ENCODE assay signal across 8 mouse cellular contexts in genomic region chr2:91264711-91265681, GRCm38 (mm10). TPM values are rescaled to one million over a fixed set of nuclear protein-coding genes. Genes with fewer than 3 reads are reported as not detected.
DNase-seq lines count a peak whose midpoint lies in the region; ATAC-seq lines count a peak whose summit lies in the region.

Gene Arfgap2 (plus strand): TSS chr2:91264974.

- 2% methylated on average over 71 of the region's 72 CpGs for WGBS in hindbrain, embryonic 16.5 days
- WGBS in macrophage (ENCODE audit: missing documents) = 2% methylated on average over 70 of the region's 72 CpGs

- H3K27ac ChIP-seq in hindbrain, embryonic 16.5 days (ENCODE audit: low read depth, low read length) = peak within 1 kb of the TSS; percentile 95
- H3K27ac ChIP-seq in macrophage = peak within 1 kb of the TSS; percentile 85

- H3K79me2 ChIP-seq in macrophage (ENCODE audit: inconsistent target) = peaks cover 44% of the 10 kb centered on the region

- peak within 1 kb of the TSS; percentile 81 for H3K4me3 ChIP-seq in hindbrain, embryonic 16.5 days (ENCODE audit: low read length)
- H3K4me3 ChIP-seq in macrophage (ENCODE audit: inconsistent target) = peak within 1 kb of the TSS; percentile 98

- peak; percentile 85 for DNase-seq in WW6 (ENCODE audit: low read depth, low spot score)
- DNase-seq in cerebellum, postnatal 4 days (ENCODE audit: low spot score in 2 of 2) = peak; percentile 96 to 98
- DNase-seq in gastrocnemius, adult 18-20 months (ENCODE audit: low spot score) = peak; percentile 98
- peak; percentile 97 to 99 for DNase-seq in left cerebral cortex, adult 18-20 months (ENCODE audit: low spot score in 2 of 2)
- DNase-seq in right cerebral cortex, adult 18-20 months = peak; percentile 99
- peak; percentile 91 for DNase-seq in urinary bladder, postnatal 10 days (ENCODE audit: low spot score)

- H3K4me1 ChIP-seq in hindbrain, embryonic 16.5 days (ENCODE audit: control insufficient read depth, insufficient read depth, low read depth, low read length) = peaks cover 15% of the 10 kb centered on the region

- H3K27me3 ChIP-seq in hindbrain, embryonic 16.5 days (replicated peaks; ENCODE audit: control insufficient read depth, insufficient read depth, low read length) = no peaks in the 10 kb centered on the region

- peak within 1 kb of the TSS; percentile 90 for H3K4me2 ChIP-seq in hindbrain, embryonic 16.5 days (ENCODE audit: low read length)

- ATAC-seq in hindbrain, embryonic 16.5 days = peak; percentile 99

- peak within 1 kb of the TSS; percentile 95 for H3K9ac ChIP-seq in hindbrain, embryonic 16.5 days (ENCODE audit: low read depth, low read length)

- peaks cover 23% of the 10 kb centered on the region for H3K36me3 ChIP-seq in hindbrain, embryonic 16.5 days (ENCODE audit: control insufficient read depth, insufficient read depth, low read length)
- H3K36me3 ChIP-seq in macrophage (ENCODE audit: inconsistent target) = peaks cover 31% of the 10 kb centered on the region; the same call in 1 of the 2 replicates

- no peaks in the 10 kb centered on the region for H3K9me3 ChIP-seq in hindbrain, embryonic 16.5 days (ENCODE audit: control insufficient read depth, low read length)

RNA-seq across cellular contexts. Expression of gene Arfgap2, which starts in this region (rescaled TPM):
- 100 to 1,000 TPM; 136 to 146 TPM for total RNA-seq in gastrocnemius, adult 18-20 months (2021)
- 61.2 and 67.7 TPM in 2 replicates for polyA plus RNA-seq in hindbrain, embryonic 16.5 days (2015; fragmentation: Nextera tagmentation; extraction: Ambion mirVana)
- 10 to 100 TPM; 70.0 to 72.7 TPM for total RNA-seq in left cerebral cortex, adult 18-20 months (2021)
- total RNA-seq in macrophage (2018; cell fraction: chromatin; rRNA removed) = 100 to 1,000 TPM; 103 to 258 (median 153) TPM
- total RNA-seq in macrophage (2018; cell fraction: cytosol; rRNA removed) = 10 to 100 TPM; 46.7 to 61.4 (median 53.9) TPM
- total RNA-seq in macrophage (2018; cell fraction: nucleus; rRNA removed) = 100 to 1,000 TPM in 6 of 26 experiments, 10 to 100 TPM in 20; 59.9 to 130 (median 83.2) TPM
- 43.0 to 54.0 TPM (median 48.7 TPM) in 3 replicates for polyA plus RNA-seq in macrophage (2018)

Comparison
In these comparisons a context has a peak if more than half of its experiments do, and no peak if none do; other contexts are left out.
1. Peak in every context shown above with its lines: DNase-seq, ATAC-seq, H3K4me3 ChIP-seq and H3K27ac ChIP-seq.